Mouse (Mus musculus) brain, embryonic 14.5 days (tissue): ENCODE data around the gene Olfr114. TPM values are rescaled to one million over a fixed set of nuclear protein-coding genes. Genes with fewer than 3 reads are reported as not detected.

Source experiments
- DNase-seq: peaks from one replicate; pipeline ENCODE4 v3.0.0-alpha.2; 2011; ENCODE audit warnings: low read depth
- CTCF ChIP-seq: fragments of 200-500 bp; IDR thresholded peaks from 2 replicates; pipeline ENCODE4 v1.5.1; 2012; ENCODE audit warnings: inconsistent platforms, mild to moderate bottlenecking, moderate library complexity, borderline replicate concordance; ENCODE audit not compliant: insufficient read depth, insufficient read length; ENCODE audit errors: extremely low read depth
- POLR2A ChIP-seq: fragments of 200-500 bp; IDR thresholded peaks from 2 replicates; pipeline ENCODE4 v1.6.1; 2012; ENCODE audit warnings: mild to moderate bottlenecking, inconsistent platforms, borderline replicate concordance; ENCODE audit not compliant: poor library complexity, insufficient read depth, insufficient read length, severe bottlenecking; ENCODE audit errors: extremely low read depth
- polyA plus RNA-seq: library from polyadenylated mRNA; depleted of rRNA; stranded (reverse); fragments of >200 nt; gene quantifications from 2 replicates; pipeline ENCODE4 v1.2.3, GENCODE M21; 2012; rRNA removed

The Olfr114 gene
- polyA plus RNA-seq = not detected in 2 replicates

GRCm38 (mm10) chr17:37592643-37593042 is at the start of gene Olfr114:
TSS of gene Olfr114 (minus strand) at chr17:37592743.
- TF ChIP-seq CTCF (no peak), POLR2A (no peak)
- no peak for DNase-seq

DNA sequence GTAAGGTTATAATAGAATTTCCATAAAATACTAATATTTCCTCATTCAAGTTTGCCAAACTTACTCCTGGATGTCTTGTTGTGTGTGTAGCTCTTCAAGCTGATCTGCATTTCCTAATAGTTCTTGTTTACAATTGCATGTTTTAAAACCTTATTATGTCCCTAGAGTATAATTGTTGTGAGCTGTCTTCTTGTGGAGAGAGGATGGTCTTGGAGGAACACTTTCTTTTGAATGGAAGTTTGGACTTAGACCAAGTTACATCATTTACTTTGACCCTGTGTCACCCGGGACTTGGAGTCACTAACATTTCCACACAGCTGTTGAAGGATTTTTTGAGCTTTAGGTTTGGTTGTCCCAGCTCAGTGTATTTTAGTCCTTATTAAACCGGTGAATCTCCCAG is 34.5 kb upstream of the Olfr114 start, which contains the start of the genes Olfr115 and Olfr116:
Olfr115 (minus strand) TSS at position 101 of the 400 bp plus-strand sequence.
Olfr116 (minus strand) TSS at position 191 of the 400 bp plus-strand sequence.
- no peak for DNase-seq
- no peak for TF ChIP-seq POLR2A
- no peak for TF ChIP-seq CTCF

DNA sequence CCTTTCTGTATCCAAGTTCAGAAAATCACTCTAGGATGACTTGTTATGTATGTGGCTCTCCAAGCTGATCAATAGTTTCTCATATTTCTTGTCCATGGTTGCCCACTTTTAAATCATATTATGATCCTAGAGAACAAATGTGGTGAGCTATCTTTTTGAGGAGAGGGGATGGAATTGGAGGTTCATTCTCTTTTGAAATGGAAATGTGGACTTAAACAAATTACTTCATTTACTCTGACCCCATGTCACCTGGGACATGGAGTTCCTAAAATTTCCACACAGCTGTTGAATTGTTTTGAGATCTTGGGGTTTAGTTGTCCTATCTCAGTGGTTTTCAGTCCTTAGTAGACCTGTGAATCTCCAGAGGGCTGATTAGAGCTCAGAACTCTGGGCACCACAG is 15.0 kb downstream of the Olfr114 start, which contains the start of gene Olfr113:
Olfr113 (minus strand) TSS at position 101 of the 400 bp plus-strand sequence.
- DNase-seq = no peak
- TF ChIP-seq POLR2A (no peak), CTCF (no peak)

DNA sequence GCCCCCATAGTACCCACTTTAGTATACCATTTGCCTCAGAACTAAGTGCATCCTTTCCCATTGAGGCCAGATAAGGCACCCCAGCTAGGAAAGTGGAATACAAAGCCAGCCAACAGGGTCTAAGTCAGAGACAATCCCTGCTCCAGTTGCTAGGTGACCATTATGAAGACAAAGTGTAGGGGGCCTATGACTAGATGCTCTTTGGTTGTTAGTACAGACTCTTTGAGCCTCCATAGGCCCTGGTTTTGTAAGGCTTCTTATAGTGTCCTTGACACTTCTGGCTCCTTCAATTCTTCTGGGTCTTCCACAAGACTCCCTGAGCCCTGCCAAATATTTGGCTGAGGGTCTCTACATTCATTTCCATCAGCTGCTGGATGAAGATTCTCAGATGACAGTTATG is 23.2 kb downstream of the Olfr114 start, which contains the start of gene Olfr112:
Olfr112 (minus strand) TSS at position 101 of the 400 bp plus-strand sequence.
- no peak for DNase-seq
- TF ChIP-seq POLR2A (no peak), CTCF (no peak)

- TF ChIP-seq CTCF (no peak), POLR2A (no peak)
- no peak for DNase-seq
These were observed 33.5 kb downstream of the Olfr114 start for GRCm38 (mm10) chr17:37558913-37559615.

- peak; percentile 41 for DNase-seq
- TF ChIP-seq CTCF = no peak
- TF ChIP-seq POLR2A = no peak
These were observed 48.6 kb downstream of the Olfr114 start for GRCm38 (mm10) chr17:37543800-37544435.

DNA sequence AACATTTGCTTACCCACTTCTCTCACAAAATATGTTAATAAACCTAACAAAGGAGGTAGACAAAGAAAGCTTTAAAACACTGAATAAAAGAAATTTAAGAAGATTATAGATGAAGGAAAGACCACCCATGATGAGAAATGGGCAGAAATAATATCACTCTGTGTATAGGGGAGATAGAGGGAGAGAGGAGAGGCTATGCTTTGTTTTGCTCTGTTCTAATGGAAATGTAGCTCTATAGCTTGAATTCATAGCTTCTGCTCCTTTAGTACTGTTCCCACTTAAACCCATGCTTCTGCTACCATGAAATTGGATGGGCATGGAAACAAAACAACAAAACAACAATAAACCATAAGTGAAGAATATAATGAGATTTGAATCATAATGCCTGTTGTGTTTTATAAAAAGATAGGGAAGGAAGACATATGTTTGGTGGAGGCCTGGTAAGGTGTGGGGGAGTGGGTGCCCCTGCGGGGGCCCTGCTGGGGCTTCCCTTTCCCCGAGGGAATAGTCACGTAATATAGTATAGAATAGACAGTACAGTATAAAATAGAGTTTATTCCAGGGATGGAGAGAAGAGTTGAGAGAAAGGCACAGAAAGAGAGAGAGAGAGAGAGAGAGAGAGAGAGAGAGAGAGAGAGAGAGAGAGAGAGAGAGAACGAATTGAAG is 51.0 kb downstream of the Olfr114 start:
- DNase-seq = no peak
- TF ChIP-seq CTCF (no peak), POLR2A (no peak)

Other genes with a start within 250 kb of the Olfr114 start
- not detected in 2 replicates for gene Olfr104-ps, start 233.2 kb downstream of the Olfr114 start, polyA plus RNA-seq
- not detected in 2 replicates for gene Olfr105-ps, start 213.7 kb downstream of the Olfr114 start, polyA plus RNA-seq
- not detected in 2 replicates for gene Olfr106-ps, start 202.3 kb downstream of the Olfr114 start, polyA plus RNA-seq
- not detected in 2 replicates for gene Olfr107, start 193.5 kb downstream of the Olfr114 start, polyA plus RNA-seq
- gene Olfr108, start 147.3 kb downstream of the Olfr114 start, polyA plus RNA-seq = not detected in 2 replicates
- not detected in 2 replicates for gene Olfr109, start 133.8 kb downstream of the Olfr114 start, polyA plus RNA-seq
- gene H2-M2, start 109.2 kb downstream of the Olfr114 start, polyA plus RNA-seq = not detected in 2 replicates
- not detected in 2 replicates for gene Olfr110, start 100.3 kb downstream of the Olfr114 start, polyA plus RNA-seq
- 0.04 and 0.08 TPM in 2 replicates for gene Olfr111, start 84.7 kb downstream of the Olfr114 start, polyA plus RNA-seq
- gene Olfr112, start 23.3 kb downstream of the Olfr114 start, polyA plus RNA-seq = not detected in 2 replicates
- not detected in 2 replicates for gene Olfr113, start 15.1 kb downstream of the Olfr114 start, polyA plus RNA-seq
- gene Olfr115, start 34.4 kb upstream of the Olfr114 start, polyA plus RNA-seq = not detected in 2 replicates
- gene Olfr116, start 34.5 kb upstream of the Olfr114 start, polyA plus RNA-seq = not detected in 2 replicates
- gene Olfr117, start 71.0 kb upstream of the Olfr114 start, polyA plus RNA-seq = not detected in 2 replicates
- not detected in 2 replicates for gene Olfr118, start 74.2 kb upstream of the Olfr114 start, polyA plus RNA-seq
- gene Olfr119, start 103.8 kb upstream of the Olfr114 start, polyA plus RNA-seq = not detected in 2 replicates
- not detected in 2 replicates for gene Olfr120, start 129.1 kb upstream of the Olfr114 start, polyA plus RNA-seq
- not detected in 2 replicates for gene Olfr121, start 156.1 kb upstream of the Olfr114 start, polyA plus RNA-seq
- gene Olfr122, start 175.9 kb upstream of the Olfr114 start, polyA plus RNA-seq = not detected in 2 replicates
- not detected in 2 replicates for gene Olfr123, start 200.8 kb upstream of the Olfr114 start, polyA plus RNA-seq
- gene Olfr124, start 207.1 kb upstream of the Olfr114 start, polyA plus RNA-seq = not detected in 2 replicates
- not detected in 2 replicates for gene Olfr125, start 240.2 kb upstream of the Olfr114 start, polyA plus RNA-seq